Mouse (Mus musculus) heart, adult 11 months (tissue): ENCODE measurements around the gene Rai1.

Experiments
- DNase-seq: peaks from one replicate; pipeline ENCODE4 v3.0.0; 2022

Rai1 gene

GRCm38 (mm10) chr11:60197998-60198619 is 93.3 kb downstream of the Rai1 start:
- DNase-seq, result peak; percentile 92

GRCm38 (mm10) chr11:60198651-60199050 is 93.8 kb downstream of the Rai1 start:
- no peak for DNase-seq

GRCm38 (mm10) chr11:60199702-60200184 is 94.9 kb downstream of the Rai1 start:
- peak; percentile 99 for DNase-seq

GRCm38 (mm10) chr11:60200384-60200783 is 95.6 kb downstream of the Rai1 start:
- DNase-seq, result peak; percentile 90

GRCm38 (mm10) chr11:60202710-60203638 is 98.2 kb downstream of the Rai1 start:
- no peak for DNase-seq

- no peak for DNase-seq
Observed at GRCm38 (mm10) chr11:60205026-60205425, 100.2 kb downstream of the Rai1 start.

- peak; percentile 92 for DNase-seq
Observed at GRCm38 (mm10) chr11:60206207-60206606, 101.4 kb downstream of the Rai1 start.

- no peak for DNase-seq
Observed at GRCm38 (mm10) chr11:60208201-60208600, 103.4 kb downstream of the Rai1 start.

GRCm38 (mm10) chr11:60208712-60209111 is 103.9 kb downstream of the Rai1 start:
- no peak for DNase-seq

- DNase-seq, result peak; percentile 98
Observed at GRCm38 (mm10) chr11:60209217-60209932, 104.6 kb downstream of the Rai1 start.

- DNase-seq, result no peak
Observed at GRCm38 (mm10) chr11:60209933-60210249, 105.1 kb downstream of the Rai1 start.

- DNase-seq, result peak; percentile 100
Observed at GRCm38 (mm10) chr11:60210305-60210724, 105.5 kb downstream of the Rai1 start.

- DNase-seq, result peak; percentile 93
Observed at GRCm38 (mm10) chr11:60211152-60211551, 106.3 kb downstream of the Rai1 start.

- peak; percentile 91 for DNase-seq
Observed at GRCm38 (mm10) chr11:60211761-60212160, 106.9 kb downstream of the Rai1 start.

- DNase-seq, result no peak
Observed at GRCm38 (mm10) chr11:60213266-60213665, 108.5 kb downstream of the Rai1 start.

GRCm38 (mm10) chr11:60216671-60217070 is 111.9 kb downstream of the Rai1 start:
- DNase-seq, result no peak

- DNase-seq, result no peak
Observed at GRCm38 (mm10) chr11:60217467-60217866, 112.7 kb downstream of the Rai1 start.

- no peak for DNase-seq
Observed at GRCm38 (mm10) chr11:60219609-60220008, 114.8 kb downstream of the Rai1 start.

GRCm38 (mm10) chr11:60220291-60220804 is 115.5 kb downstream of the Rai1 start:
- DNase-seq, result peak; percentile 99

- DNase-seq, result no peak
Observed at GRCm38 (mm10) chr11:60221425-60221824, 116.6 kb downstream of the Rai1 start.

GRCm38 (mm10) chr11:60222085-60222468 is 117.3 kb downstream of the Rai1 start:
- no peak for DNase-seq

GRCm38 (mm10) chr11:60222469-60223236 is 117.8 kb downstream of the Rai1 start, which contains the start of gene Srebf1:
Gene Srebf1, minus strand, starts transcription at chr11:60222581.
- peak; percentile 98 for DNase-seq
